Mouse (Mus musculus) lung, postnatal 4 days (tissue): ENCODE results near the gene Gpr179.

Experiments used
- DNase-seq, 2 experiments: peaks; one replicate each; pipeline ENCODE4 v3.0.0; 2021

The Gpr179 gene

GRCm38 (mm10) chr11:97352027-97352684 is at the start of gene Gpr179:
Gpr179 (minus strand) TSS chr11:97352077.
- DNase-seq, result no peak

DNA sequence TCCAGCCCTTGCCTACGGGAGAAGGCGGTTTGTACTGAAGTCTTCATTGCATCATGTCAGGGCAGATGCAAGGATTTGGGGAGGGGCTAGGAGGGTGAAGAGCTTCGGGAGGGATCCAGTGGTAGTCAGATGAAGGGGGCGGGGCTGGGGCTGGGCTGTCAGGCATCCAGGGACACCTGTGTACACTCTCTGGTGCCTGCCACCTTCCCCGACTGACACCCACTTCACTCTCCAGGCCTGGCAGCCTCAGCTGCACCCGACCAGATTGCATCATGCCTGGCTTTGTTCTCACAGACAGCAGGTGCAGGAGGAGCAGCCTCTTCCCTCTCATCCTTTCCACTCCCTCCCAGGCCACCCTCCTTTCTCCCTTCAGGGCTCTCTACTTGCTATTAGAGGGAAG is 49.2 kb upstream of the Gpr179 start:
- DNase-seq, result peak in 1 of 2 experiments; percentile 43

GRCm38 (mm10) chr11:97399958-97400710 is 48.3 kb upstream of the Gpr179 start:
- peak; percentile 88 to 89 for DNase-seq

GRCm38 (mm10) chr11:97398506-97398905 is 46.6 kb upstream of the Gpr179 start:
- peak in 1 of 2 experiments; percentile 20 for DNase-seq

GRCm38 (mm10) chr11:97394146-97394545 is 42.3 kb upstream of the Gpr179 start:
- peak in 1 of 2 experiments; percentile 35 for DNase-seq

DNA sequence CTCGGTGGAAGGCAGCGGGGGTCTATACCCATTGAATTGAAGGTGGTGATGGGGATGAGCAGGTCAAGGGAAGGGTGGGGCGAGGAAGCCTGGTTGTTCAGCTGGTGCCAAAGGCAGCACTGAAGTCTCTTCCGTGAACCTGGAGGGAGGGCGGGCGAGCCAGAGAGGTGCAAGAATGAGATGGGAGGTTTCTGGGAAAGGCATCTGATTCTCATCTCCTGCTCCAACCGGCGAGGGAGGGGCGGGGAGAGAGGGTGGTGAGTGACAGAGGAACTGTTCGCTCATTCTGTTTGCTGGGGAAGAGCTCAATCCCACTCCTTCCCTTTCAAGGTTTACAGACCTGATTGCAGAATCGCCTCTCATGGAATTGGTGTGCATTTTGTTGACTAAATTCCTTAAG is 41.8 kb upstream of the Gpr179 start:
- DNase-seq, result no peak

DNA sequence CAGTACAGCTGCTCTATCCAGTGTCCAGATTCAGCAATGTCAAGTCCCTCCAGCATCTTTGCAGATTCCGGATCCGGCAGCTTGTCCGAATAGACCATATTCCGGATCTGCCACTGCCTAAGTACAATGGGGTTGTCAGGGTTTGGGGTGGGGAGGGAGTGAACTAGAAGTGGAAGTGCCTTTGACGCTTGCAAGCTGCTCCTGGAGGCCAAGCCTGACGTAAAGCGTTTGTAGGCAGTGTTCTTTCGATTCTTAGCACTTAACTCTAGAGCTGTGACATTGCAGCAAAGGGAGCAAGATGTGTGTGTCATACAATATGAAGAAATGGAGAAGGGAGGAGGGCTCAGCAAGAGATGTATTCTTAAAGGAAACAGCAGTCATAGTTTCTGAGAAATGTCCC is 37.2 kb upstream of the Gpr179 start:
- peak; percentile 38 to 76 for DNase-seq

DNA sequence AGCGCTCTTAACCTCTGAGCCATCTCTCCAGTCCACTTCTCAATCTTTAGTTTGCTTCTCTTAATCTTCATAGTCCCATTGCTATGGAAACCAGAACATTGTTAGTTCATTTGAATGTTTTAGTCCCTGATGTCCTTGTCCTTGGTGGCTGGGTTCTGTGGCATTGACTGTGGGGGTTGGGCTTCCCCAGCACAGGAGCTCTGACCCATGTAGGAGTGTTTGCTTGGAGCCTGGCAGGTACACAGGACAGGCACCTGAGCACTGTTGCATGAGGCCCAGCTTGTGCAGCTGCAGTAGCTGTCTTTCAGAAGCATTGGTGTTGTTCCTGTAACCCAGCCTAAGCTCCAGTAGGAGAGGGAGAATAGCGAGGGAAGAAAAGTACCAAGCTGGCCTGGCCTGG is 35.9 kb upstream of the Gpr179 start:
- DNase-seq, result no peak

DNA sequence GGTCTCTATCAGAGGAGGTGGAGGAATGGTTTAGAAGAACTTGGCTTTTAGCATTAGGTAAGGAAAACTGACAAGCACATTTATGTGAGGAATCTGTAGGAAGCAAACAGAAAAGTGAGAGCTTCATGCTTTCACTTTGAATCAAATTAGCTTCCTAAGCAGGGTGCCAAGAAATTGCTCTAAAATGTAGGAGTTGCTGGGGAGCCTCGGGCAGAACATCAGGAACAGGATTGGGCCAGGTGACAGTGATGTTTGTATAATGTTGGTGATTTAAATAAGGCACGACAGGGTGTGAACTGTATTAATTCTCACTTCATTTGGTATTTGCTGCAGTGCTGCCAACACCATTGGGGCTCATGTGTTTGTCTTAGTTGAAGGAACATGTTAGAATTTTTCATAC is 31.9 kb upstream of the Gpr179 start:
- no peak for DNase-seq

- no peak for DNase-seq
Observed at GRCm38 (mm10) chr11:97383017-97383416, 31.1 kb upstream of the Gpr179 start.

DNA sequence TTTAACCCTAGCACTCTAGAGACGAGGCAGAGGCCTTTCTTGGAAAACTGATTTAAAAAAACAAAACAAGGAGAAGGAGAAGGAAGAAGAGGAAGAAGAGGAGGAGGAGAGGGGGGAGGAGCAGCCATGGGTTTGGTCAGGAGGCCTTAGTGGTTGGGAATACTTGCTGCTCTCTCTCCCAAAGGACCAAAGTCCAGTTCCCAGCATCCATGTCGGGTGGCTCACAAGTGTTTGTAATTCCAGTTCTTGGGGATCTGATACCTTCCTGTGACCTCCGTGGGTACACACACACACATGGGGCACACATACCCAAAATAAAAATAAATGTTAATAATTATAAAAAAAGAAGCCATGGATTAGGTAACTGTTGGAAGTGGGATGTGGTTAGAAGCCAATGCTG is 28.2 kb upstream of the Gpr179 start:
- no peak for DNase-seq

DNA sequence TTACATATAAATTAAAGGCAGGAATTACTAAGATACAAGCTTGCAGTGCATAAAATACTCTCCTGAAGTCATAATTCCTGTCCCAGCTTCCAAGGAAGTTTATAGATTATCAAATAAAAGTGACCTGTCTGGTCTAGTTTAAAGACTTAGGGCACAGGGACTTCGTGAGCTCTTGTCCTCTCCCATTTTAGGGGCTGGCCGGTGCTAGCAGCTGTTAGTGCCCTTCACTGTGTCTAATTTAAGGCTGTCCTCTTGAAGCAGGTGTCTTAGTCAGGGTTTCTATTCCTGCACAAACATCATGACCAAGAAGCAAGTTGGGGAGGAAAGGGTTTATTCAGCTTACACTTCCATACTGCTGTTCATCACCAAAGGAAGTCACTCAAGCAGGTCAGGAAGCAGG is 21.5 kb upstream of the Gpr179 start:
- no peak for DNase-seq

- no peak for DNase-seq
Observed at GRCm38 (mm10) chr11:97372159-97372864, 20.4 kb upstream of the Gpr179 start.

- DNase-seq, result peak in 1 of 2 experiments; percentile 46
Observed at GRCm38 (mm10) chr11:97370329-97371091, 18.6 kb upstream of the Gpr179 start.

GRCm38 (mm10) chr11:97368501-97368900 is 16.6 kb upstream of the Gpr179 start:
- DNase-seq, result no peak

GRCm38 (mm10) chr11:97365556-97365955 is 13.7 kb upstream of the Gpr179 start:
- no peak for DNase-seq

GRCm38 (mm10) chr11:97363644-97363995 is 11.7 kb upstream of the Gpr179 start:
- DNase-seq, result no peak

- peak; percentile 51 to 60 for DNase-seq
Observed at GRCm38 (mm10) chr11:97362943-97363643, 11.2 kb upstream of the Gpr179 start.

DNA sequence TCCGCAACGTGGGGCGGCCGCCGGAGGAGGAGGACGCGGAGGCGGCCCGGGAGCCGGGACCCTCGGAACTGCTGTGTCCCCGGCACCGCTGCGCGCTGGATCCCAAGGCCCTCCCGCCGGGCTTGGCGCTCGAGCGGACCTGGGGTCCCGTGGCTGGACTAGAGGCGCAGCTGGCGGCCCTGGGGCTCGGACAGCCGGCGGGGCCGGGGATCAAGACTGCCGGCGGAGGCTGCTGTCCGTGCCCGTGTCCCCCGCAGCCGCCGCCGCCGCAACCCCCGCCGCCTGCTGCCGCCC is 10.7 kb upstream of the Gpr179 start:
- peak in 1 of 2 experiments; percentile 63 for DNase-seq

DNA sequence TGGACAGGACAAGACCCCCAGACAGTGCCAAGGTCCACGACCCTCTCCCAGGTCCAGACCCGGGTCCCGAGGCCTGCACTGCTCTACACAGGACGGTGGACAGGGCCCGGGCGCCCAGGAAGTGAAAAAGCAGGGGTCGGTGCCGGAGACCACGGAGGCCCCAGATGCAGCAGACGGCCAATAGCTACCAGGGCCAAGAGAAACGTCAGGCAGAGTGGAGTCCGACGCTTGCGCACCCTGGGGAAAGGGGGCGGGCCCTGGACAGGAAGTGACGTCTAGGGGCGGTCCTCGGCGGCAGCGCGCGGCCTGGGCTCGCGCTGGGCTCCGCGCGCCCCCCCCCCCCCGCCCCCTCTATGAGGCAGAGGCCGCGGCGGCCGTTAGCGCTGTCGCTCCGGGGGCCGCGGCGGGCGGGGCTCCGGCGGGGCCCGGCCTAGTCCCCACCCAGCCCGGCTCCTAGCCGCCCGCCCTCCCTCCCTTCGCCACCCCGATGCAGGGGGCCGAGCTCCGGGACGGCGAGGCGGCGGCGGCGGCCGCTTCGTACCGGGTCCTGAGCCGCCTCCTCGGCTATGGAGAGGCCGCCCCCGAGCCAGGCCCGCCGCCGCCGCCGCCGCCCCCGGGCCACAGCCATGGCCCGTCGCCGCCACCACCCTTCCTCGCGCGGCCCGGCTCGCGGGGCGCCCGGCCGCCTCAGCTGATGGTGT is 10.2 kb upstream of the Gpr179 start, which contains the start of gene Socs7:
Gene Socs7 (plus strand): TSS at position 604 of the 701 bp plus-strand sequence.
- peak; percentile 96 for DNase-seq

- DNase-seq, result peak; percentile 59 to 82
Observed at GRCm38 (mm10) chr11:97357663-97358062, 5.8 kb upstream of the Gpr179 start.

DNA sequence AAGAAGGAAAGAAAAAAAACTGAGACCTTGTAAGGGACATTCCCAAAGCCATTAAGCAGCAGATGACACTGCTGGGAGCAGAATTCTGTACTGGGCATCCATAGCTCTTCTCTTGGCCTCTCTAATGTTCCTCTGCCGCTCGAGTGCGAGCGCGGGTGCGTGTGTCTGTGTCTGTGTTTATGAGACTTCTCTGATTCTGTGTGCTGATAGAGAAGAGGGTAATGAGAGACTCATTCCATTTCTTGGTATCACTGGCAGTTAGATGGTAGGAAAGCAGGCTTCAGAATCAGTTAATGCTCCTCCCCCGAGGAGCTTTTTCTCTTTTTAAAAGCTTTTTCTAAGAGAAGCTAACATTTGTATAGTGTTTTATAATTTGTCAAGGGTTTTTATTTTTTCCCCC is 3.4 kb upstream of the Gpr179 start:
- no peak for DNase-seq
